Mouse (Mus musculus) liver, embryonic 11.5 days (tissue): ENCODE data around the gene Adam1a. TPM values are rescaled to one million over a fixed set of nuclear protein-coding genes. Genes with fewer than 3 reads are reported as not detected.
"Not testable (repeated sequence)": the region's sequence is repeated elsewhere in the genome, so short reads cannot be mapped to it uniquely, and the experiment has no call there.

ENCODE experiments used
- ATAC-seq: fragments of 200-750 bp; cut with Nextera tagmentation; replicated peaks from 2 replicates; pipeline ENCODE4 v1.8.0; 2017; ENCODE audit warnings: moderate number of reproducible peaks, mild to moderate bottlenecking, moderate TSS enrichment, moderate library complexity; ENCODE audit not compliant: low FRiP score
- DNase-seq: peaks from one replicate; pipeline ENCODE4 v3.0.0-alpha.2; 2017; ENCODE audit warnings: low spot score
- H3K27ac ChIP-seq: fragments of 300-500 bp; sonication (generic); 2 replicates; pipeline ENCODE4 v1.5.1; 2014; ENCODE audit warnings: mild to moderate bottlenecking, low read depth, low read length, control low read depth
- H3K27me3 ChIP-seq: fragments of 300-500 bp; sonication (generic); replicated peaks from 2 replicates; pipeline ENCODE4 v1.6.1; 2014; ENCODE audit warnings: low read length, mixed read lengths; ENCODE audit not compliant: control insufficient read depth, insufficient read depth
- H3K36me3 ChIP-seq: fragments of 300-500 bp; sonication (generic); 2 replicates; pipeline ENCODE4 v1.6.1; 2014; ENCODE audit warnings: mild to moderate bottlenecking, low read length, moderate library complexity, mixed read lengths; ENCODE audit not compliant: control insufficient read depth, insufficient read depth
- H3K4me1 ChIP-seq: fragments of 300-500 bp; sonication (generic); replicated peaks from 2 replicates; pipeline ENCODE4 v1.6.1; 2014; ENCODE audit warnings: low read length, mixed read lengths; ENCODE audit not compliant: control insufficient read depth, insufficient read depth
- H3K4me2 ChIP-seq: fragments of 300-500 bp; sonication (generic); 2 replicates; pipeline ENCODE4 v1.6.1; 2014; ENCODE audit warnings: mild to moderate bottlenecking, control low read depth, moderate library complexity
- H3K4me3 ChIP-seq: fragments of 300-500 bp; sonication (generic); 2 replicates; pipeline ENCODE4 v1.5.1; 2014; ENCODE audit warnings: low read depth, low read length, control low read depth
- H3K9ac ChIP-seq: fragments of 300-500 bp; sonication (generic); 2 replicates; pipeline ENCODE4 v1.6.1; 2014; ENCODE audit warnings: low read depth, low read length, control low read depth
- H3K9me3 ChIP-seq: fragments of 300-500 bp; sonication (generic); 2 replicates; pipeline ENCODE4 v1.6.1; 2016; ENCODE audit warnings: low read length, inconsistent platforms, mixed read lengths; ENCODE audit not compliant: control insufficient read depth
- WGBS: fragments of 180-500 bp; shearing (Covaris S2); extraction: QIAGEN DNeasy Blood & Tissue Kit; methylation state at CpG from one replicate; pipeline ENCODE4 v1.1.7; 2014; 5-methylcytosine and 5-hydroxymethylcytosine counted together
- polyA plus RNA-seq: library from polyadenylated mRNA; unstranded; fragments of >200 nt; fragmentation: Nextera tagmentation; extraction: Ambion mirVana; gene quantifications from 2 replicates; pipeline ENCODE4 v1.2.1, GENCODE M21; 2014

Gene Adam1a
- polyA plus RNA-seq, 1 experiment from 2014 or later = 1.2 TPM

GRCm38 (mm10) chr5:121526961-121527360, 18.3 kb downstream of the Adam1a start:
- Histone ChIP-seq H3K27ac (no peak overlapping the region), H3K36me3 (peaks cover 50% of the 10 kb centered on the region), H3K27me3 (no peaks in the 10 kb centered on the region), H3K4me1 (no peaks in the 10 kb centered on the region), H3K9ac (no peak overlapping the region), H3K4me2 (no peak overlapping the region), H3K9me3 (no peaks in the 10 kb centered on the region), H3K4me3 (no peak overlapping the region)
- ATAC-seq = no peak
- 82% methylated on average over 8 of the region's 8 CpGs for WGBS
- no peak for DNase-seq

GRCm38 (mm10) chr5:121526526-121526925, 18.8 kb downstream of the Adam1a start:
- Histone ChIP-seq H3K27ac (no peak overlapping the region), H3K9me3 (no peaks in the 10 kb centered on the region), H3K4me3 (no peak overlapping the region), H3K4me2 (no peak overlapping the region), H3K9ac (no peak overlapping the region), H3K27me3 (no peaks in the 10 kb centered on the region), H3K4me1 (no peaks in the 10 kb centered on the region), H3K36me3 (peaks cover 50% of the 10 kb centered on the region)
- DNase-seq = no peak
- WGBS = 90% methylated on average over 7 of the region's 7 CpGs
- ATAC-seq = no peak

GRCm38 (mm10) chr5:121525774-121526450, 19.4 kb downstream of the Adam1a start:
- WGBS = 85% methylated on average over 14 of the region's 14 CpGs
- H3K4me2 ChIP-seq = no peak overlapping the region
- H3K27me3 ChIP-seq = no peaks in the 10 kb centered on the region
- H3K4me3 ChIP-seq = no peak overlapping the region
- no peaks in the 10 kb centered on the region for H3K4me1 ChIP-seq
- no peak for DNase-seq
- H3K9ac ChIP-seq = no peak overlapping the region
- peaks cover 47% of the 10 kb centered on the region for H3K36me3 ChIP-seq
- H3K9me3 ChIP-seq = no peaks in the 10 kb centered on the region
- H3K27ac ChIP-seq = no peak overlapping the region
- no peak for ATAC-seq

DNA sequence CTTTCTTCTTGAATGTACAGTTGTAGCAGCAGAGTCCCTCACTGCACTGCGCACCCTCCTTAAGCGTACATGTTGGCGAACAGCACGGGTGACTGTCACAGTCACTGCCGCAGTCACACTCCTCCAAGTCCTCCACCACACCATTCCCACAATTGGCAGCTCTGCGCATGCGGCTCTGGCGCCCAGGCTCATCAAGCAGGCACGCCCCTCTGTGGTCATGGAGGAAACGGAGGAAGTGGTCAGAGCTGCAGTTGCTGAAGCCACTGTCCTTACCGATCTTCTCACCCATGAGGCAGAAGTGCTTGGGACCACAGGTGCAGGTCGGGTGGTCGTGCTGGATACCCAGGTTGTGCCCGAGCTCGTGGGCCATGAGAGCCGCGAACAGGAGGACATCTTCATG, 25.5 kb downstream of the Adam1a start:
- peaks cover 14% of the 10 kb centered on the region; the same call in 1 of the 2 replicates for H3K36me3 ChIP-seq
- ATAC-seq, H3K27ac ChIP-seq, H3K27me3 ChIP-seq, H3K4me3 ChIP-seq, DNase-seq, H3K4me2 ChIP-seq, H3K4me1 ChIP-seq, H3K9me3 ChIP-seq, H3K9ac ChIP-seq: not testable (repeated sequence)
- WGBS = 72% methylated on average over 11 of the region's 17 CpGs

- Histone ChIP-seq H3K4me2 (no peak overlapping the region), H3K4me1 (no peaks in the 10 kb centered on the region), H3K27me3 (no peaks in the 10 kb centered on the region), H3K9me3 (no peaks in the 10 kb centered on the region), H3K36me3 (peaks cover 8% of the 10 kb centered on the region; the same call in 1 of the 2 replicates), H3K27ac (no peak overlapping the region), H3K9ac (no peak overlapping the region), H3K4me3 (no peak overlapping the region)
- WGBS = 83% methylated on average over 9 of the region's 9 CpGs
- ATAC-seq = no peak
- no peak for DNase-seq
These were observed 26.3 kb downstream of the Adam1a start for GRCm38 (mm10) chr5:121518983-121519382.

GRCm38 (mm10) chr5:121510009-121510408, 35.3 kb downstream of the Adam1a start:
- Histone ChIP-seq H3K4me1 (no peaks in the 10 kb centered on the region), H3K27ac (no peak overlapping the region), H3K27me3 (no peaks in the 10 kb centered on the region), H3K4me3 (no peak overlapping the region), H3K9me3 (no peaks in the 10 kb centered on the region), H3K9ac (no peak overlapping the region), H3K4me2 (no peak overlapping the region), H3K36me3 (no peaks in the 10 kb centered on the region)
- ATAC-seq (no peak), DNase-seq (no peak)
- WGBS = 78% methylated on average over 7 of the region's 7 CpGs

DNA sequence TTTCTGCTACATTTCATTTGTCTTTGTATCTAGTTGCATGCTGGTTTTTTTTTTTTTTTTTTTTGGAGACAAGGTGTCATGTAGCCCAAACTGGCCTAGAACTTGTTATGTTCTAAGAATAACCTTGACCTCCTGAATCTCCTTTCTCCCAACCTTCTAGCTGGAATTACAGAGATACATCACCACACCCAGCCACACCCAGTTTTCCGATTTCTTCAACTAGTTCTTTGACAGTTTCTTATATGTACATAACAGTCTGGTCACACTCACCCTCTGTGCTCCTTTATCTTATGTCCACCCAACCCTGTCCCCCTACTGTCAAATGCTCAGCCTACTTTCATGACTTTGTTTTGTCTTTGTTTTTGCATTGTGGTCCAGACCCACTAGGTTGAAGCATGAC, 38.4 kb downstream of the Adam1a start:
- H3K9ac ChIP-seq = no peak overlapping the region
- H3K9me3 ChIP-seq = no peaks in the 10 kb centered on the region

GRCm38 (mm10) chr5:121503231-121503630, 42.1 kb downstream of the Adam1a start, which contains the start of gene Adam1b:
Adam1b (minus strand) TSS chr5:121503435.
- H3K9me3 ChIP-seq = no peaks in the 10 kb centered on the region
- H3K4me2 ChIP-seq = no peak within 1 kb of the TSS
- DNase-seq (no peak), ATAC-seq (no peak)
- no peaks in the 10 kb centered on the region for H3K36me3 ChIP-seq
- no peak within 1 kb of the TSS for H3K27ac ChIP-seq
- no peaks in the 10 kb centered on the region for H3K27me3 ChIP-seq
- H3K4me1 ChIP-seq = peaks cover 9% of the 10 kb centered on the region
- H3K9ac ChIP-seq = no peak within 1 kb of the TSS
- H3K4me3 ChIP-seq = no peak within 1 kb of the TSS
- 77% methylated on average over 3 of the region's 3 CpGs for WGBS

More for the DNA sequence above, 38.4 kb downstream of the Adam1a start:
- H3K4me1 ChIP-seq = no peaks in the 10 kb centered on the region
- H3K4me2 ChIP-seq = no peak overlapping the region
- WGBS = 72% methylated on average over 1 of the region's 1 CpGs
- no peak overlapping the region for H3K27ac ChIP-seq
- H3K27me3 ChIP-seq = no peaks in the 10 kb centered on the region
- no peak overlapping the region for H3K4me3 ChIP-seq
- H3K36me3 ChIP-seq = no peaks in the 10 kb centered on the region
- no peak for ATAC-seq
- no peak for DNase-seq

- not testable (repeated sequence) for H3K4me3 ChIP-seq, H3K27ac ChIP-seq, H3K27me3 ChIP-seq, H3K36me3 ChIP-seq, H3K4me1 ChIP-seq, H3K9me3 ChIP-seq, H3K9ac ChIP-seq, DNase-seq
- WGBS = 41% methylated on average over 11 of the region's 17 CpGs
- peak; percentile 57; the same call in 1 of the 2 replicates for ATAC-seq
- peak overlapping the region; percentile 43 for H3K4me2 ChIP-seq
These were observed 43.8 kb downstream of the Adam1a start for GRCm38 (mm10) chr5:121501424-121501996.
